Mouse (Mus musculus) ES-E14 (cell line): Measurements from ENCODE around the gene Hhipl2. TPM values are rescaled to one million over a fixed set of nuclear protein-coding genes. Genes with fewer than 3 reads are reported as not detected.
A peak's percentile ranks its signal among the peaks of the same experiment; 100 is the strongest.

ENCODE experiments used
- DNase-seq: peaks from one replicate; pipeline ENCODE4 v3.0.0-alpha.2; 2013; ENCODE audit warnings: low read depth, low spot score
- H3K27ac ChIP-seq: 2 replicates; pipeline ENCODE4 v1.5.1; 2012; ENCODE audit warnings: low read depth, mild to moderate bottlenecking, low read length, moderate library complexity, mixed read lengths; ENCODE audit not compliant: poor library complexity, insufficient read depth, severe bottlenecking
- H3K36me3 ChIP-seq: 2 replicates; pipeline ENCODE4 v1.6.1; 2012; ENCODE audit warnings: mild to moderate bottlenecking, low read length, moderate library complexity, mixed read lengths; ENCODE audit not compliant: control insufficient read depth, poor library complexity, insufficient read depth, severe bottlenecking
- H3K4me1 ChIP-seq, 2 experiments: fragments of 150-350 bp in 1 of 2; sonication (generic) in 1 of 2; 2 replicates each; pipeline ENCODE4 v1.6.1; 2012; ENCODE audit warnings: low read length in 2 of 2, mild to moderate bottlenecking in 1 of 2, mixed read lengths in 1 of 2; ENCODE audit not compliant: control insufficient read depth in 2 of 2, insufficient read depth in 2 of 2, poor library complexity in 1 of 2
- H3K4me3 ChIP-seq, 2 experiments: fragments of 150-350 bp in 1 of 2; sonication (generic) in 1 of 2; 2 replicates each; pipeline ENCODE4 v1.5.1; 2012; ENCODE audit warnings: low read length in 2 of 2, low read depth in 1 of 2, mild to moderate bottlenecking in 1 of 2, mixed read lengths in 1 of 2; ENCODE audit not compliant: insufficient read depth in 1 of 2, poor library complexity in 1 of 2, severe bottlenecking in 1 of 2
- H3K9ac ChIP-seq: 2 replicates; pipeline ENCODE4 v1.6.1; 2012; ENCODE audit warnings: low read depth, mild to moderate bottlenecking, low read length, mixed read lengths; ENCODE audit not compliant: poor library complexity, insufficient read depth, severe bottlenecking
- H3K9me3 ChIP-seq: fragments of 150-350 bp; sonication (generic); 2 replicates; pipeline ENCODE4 v1.6.1; 2012; ENCODE audit warnings: low read depth, mild to moderate bottlenecking, low read length; ENCODE audit not compliant: control insufficient read depth, insufficient read depth
- CHD2 ChIP-seq: IDR thresholded peaks from 2 replicates; pipeline ENCODE4 v1.6.1; 2014; ENCODE audit warnings: mild to moderate bottlenecking, low read depth, low read length, inconsistent platforms
- HCFC1 ChIP-seq: IDR thresholded peaks from 2 replicates; pipeline ENCODE4 v1.6.1; 2012; ENCODE audit warnings: low read length, inconsistent platforms, borderline replicate concordance; ENCODE audit not compliant: insufficient read depth
- MAFK ChIP-seq: IDR thresholded peaks from 2 replicates; pipeline ENCODE4 v1.6.1; 2014; ENCODE audit warnings: mild to moderate bottlenecking, low read depth, low read length, inconsistent platforms; ENCODE audit not compliant: insufficient read depth
- ZC3H11A ChIP-seq: IDR thresholded peaks from 2 replicates; pipeline ENCODE4 v1.6.1; 2012; ENCODE audit warnings: low read depth, mild to moderate bottlenecking, inconsistent platforms, low read length, borderline replicate concordance
- ZNF384 ChIP-seq: IDR thresholded peaks from 2 replicates; pipeline ENCODE4 v1.6.1; 2012; ENCODE audit warnings: low read depth, low read length, inconsistent platforms
- in situ Hi-C, 2 experiments: fragments of 600-800 bp; cut with MboI; formaldehyde crosslinking; loops; one replicate each; pipeline ENCODE4 v1.15.1; 2025; ENCODE audit warnings: low sequenced_read_pairs in 2 of 2, inconsistent platforms in 1 of 2; ENCODE audit not compliant: unreplicated experiment in 2 of 2
- total RNA-seq: library from RNA; depleted of rRNA; stranded (reverse); fragments of 300-350 nt; gene quantifications from 2 replicates; pipeline ENCODE4 v1.2.3, GENCODE M21; 2012; rRNA removed

Hhipl2 gene
- total RNA-seq, result 0.26 and 0.40 TPM in 2 replicates

DNA sequence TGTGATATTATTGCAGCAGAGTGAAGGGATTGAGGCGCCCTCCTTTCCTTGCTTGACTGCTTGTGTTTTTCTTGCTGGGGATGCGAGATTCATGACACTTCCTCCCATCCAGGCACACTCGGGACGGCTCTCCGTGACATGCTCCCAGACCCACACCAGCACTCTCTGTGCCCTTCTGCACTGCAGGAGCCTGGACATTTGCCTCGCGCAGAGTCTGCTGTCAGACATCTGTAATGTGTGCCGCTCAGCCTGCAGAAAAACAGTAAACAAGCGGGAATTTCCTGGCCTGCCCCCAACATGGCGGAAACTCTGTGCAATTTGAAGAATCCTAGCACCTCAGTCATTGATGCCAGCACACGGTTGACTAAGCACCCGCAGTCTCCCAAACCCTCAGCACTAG lies at the start of gene Hhipl2:
Gene Hhipl2 (plus strand): TSS at position 343 of the 400 bp plus-strand sequence.
- in situ Hi-C loops, result no loop called here
- Histone ChIP-seq H3K9me3 (no peaks in the 10 kb centered on the region), H3K4me3 (no peak within 1 kb of the TSS)

DNA sequence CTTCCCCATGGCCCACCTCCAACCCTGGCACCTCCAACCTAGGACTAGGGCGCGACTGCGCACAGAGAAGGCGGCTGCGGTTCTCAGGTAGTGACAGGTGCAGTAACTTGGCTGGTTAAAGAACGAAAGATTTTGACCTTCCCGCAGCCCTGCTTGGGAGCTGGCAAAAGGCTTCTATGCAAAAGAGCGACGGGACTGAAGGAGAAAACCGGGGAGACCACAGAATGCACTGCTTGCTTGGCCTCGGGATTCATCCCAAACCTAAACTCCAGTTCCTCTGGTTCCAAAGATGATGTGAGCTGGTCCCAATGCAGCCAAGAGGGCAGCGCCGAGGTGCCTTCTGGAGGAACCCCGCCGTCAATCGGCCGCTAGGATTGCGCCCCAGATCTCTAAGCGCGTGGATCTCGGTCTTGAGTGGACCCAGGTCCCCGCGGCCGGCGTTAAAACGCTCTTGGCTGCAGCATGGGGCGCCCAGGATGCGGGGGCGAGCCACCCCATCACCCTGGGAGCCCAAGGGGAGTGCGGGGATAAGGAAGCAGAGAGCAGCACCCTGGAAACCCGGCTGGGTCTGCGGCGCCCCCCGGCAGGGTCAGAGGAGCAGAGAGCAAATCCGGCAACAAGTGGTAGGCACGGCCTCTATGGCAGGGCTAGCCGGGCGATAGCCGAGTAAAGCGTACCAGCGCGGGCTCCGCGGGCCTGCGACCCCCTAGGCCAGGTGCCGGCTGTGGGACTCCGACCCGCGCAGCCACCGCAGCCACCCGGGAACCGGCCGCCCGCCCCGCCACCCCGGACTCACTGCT lies 49.2 kb upstream of the Hhipl2 start:
- Histone ChIP-seq H3K9ac (peak overlapping the region; percentile 85), H3K9me3 (no peaks in the 10 kb centered on the region), H3K27ac (no peak overlapping the region), H3K36me3 (0 out of 2 replicates have a peak, but pooled peaks cover 2% of the 10 kb centered on the region), H3K4me1 (no peaks in the 10 kb centered on the region), H3K4me3 (peak overlapping the region; percentile 80 to 82)
- in situ Hi-C loops, result no loop called here
- TF ChIP-seq HCFC1, result no peak
- TF ChIP-seq CHD2, result no peak
- TF ChIP-seq ZC3H11A, result no peak
- TF ChIP-seq ZNF384, result no peak
- no peak for TF ChIP-seq MAFK
- DNase-seq, result no peak

More for the DNA sequence above, at the start of gene Hhipl2:
- Histone ChIP-seq H3K36me3 (no peaks in the 10 kb centered on the region), H3K4me1 (0 out of 4 replicates have a peak, but pooled peaks cover 0 to 2% of the 10 kb centered on the region in 2 experiments), H3K9ac (no peak within 1 kb of the TSS), H3K27ac (no peak within 1 kb of the TSS)
- DNase-seq, result no peak
- TF ChIP-seq CHD2 (no peak), HCFC1 (no peak), MAFK (no peak), ZC3H11A (no peak), ZNF384 (no peak)

- Histone ChIP-seq H3K4me3 (peak within 1 kb of the TSS; percentile 80 to 82), H3K9ac (peak within 1 kb of the TSS; percentile 85), H3K36me3 (0 out of 2 replicates have a peak, but pooled peaks cover 2% of the 10 kb centered on the region), H3K27ac (no peak within 1 kb of the TSS), H3K4me1 (no peaks in the 10 kb centered on the region), H3K9me3 (no peaks in the 10 kb centered on the region)
- in situ Hi-C loops, result no loop called here
- peak; percentile 72 for DNase-seq
- TF ChIP-seq HCFC1 (0 out of 2 replicates have a peak, but pooled peaks have one; percentile 40), MAFK (no peak), ZC3H11A (no peak)
Measured at GRCm38 (mm10) chr1:183369427-183370014, 48.5 kb upstream of the Hhipl2 start, which contains the start of gene Mia3. Gene Mia3, minus strand, starts transcription at chr1:183369553.

- Histone ChIP-seq H3K27ac (no peak overlapping the region), H3K4me3 (no peak overlapping the region), H3K9ac (no peak overlapping the region), H3K9me3 (no peaks in the 10 kb centered on the region), H3K4me1 (peaks cover 0 to 7% of the 10 kb centered on the region in 2 experiments; a peak in 2 of 4 replicates), H3K36me3 (no peaks in the 10 kb centered on the region)
- TF ChIP-seq MAFK, result no peak
- no peak for TF ChIP-seq ZC3H11A
- no peak for TF ChIP-seq HCFC1
- no peak for TF ChIP-seq ZNF384
- TF ChIP-seq CHD2, result no peak
- in situ Hi-C loops, result no loop called here
- no peak for DNase-seq
Measured at GRCm38 (mm10) chr1:183374728-183375127, 43.3 kb upstream of the Hhipl2 start.
